In genomic region chr11:5500903-5501741, GRCm38 (mm10) we compare ENCODE assay signal across 23 mouse cellular contexts. TPM values are rescaled to one million over a fixed set of nuclear protein-coding genes. Genes with fewer than 3 reads are reported as not detected.
DNase-seq lines count a peak whose midpoint lies in the region; ATAC-seq lines count a peak whose summit lies in the region.
"Had no signal": no experiment of that assay in that cellular context is flagged by ENCODE, and none has a peak within 500 bp of the region (broad histone marks: within the 10 kb centered on the region; RNA-seq: fewer than 3 reads in every experiment).

No protein-coding gene starts in this region.

- H3K36me3 ChIP-seq in midbrain, embryonic 11.5 days (ENCODE audit: control insufficient read depth, insufficient read depth, low read length), result no peaks in the 10 kb centered on the region
- H3K36me3 ChIP-seq in midbrain, embryonic 16.5 days (ENCODE audit: control insufficient read depth, insufficient read depth, low read length), result no peaks in the 10 kb centered on the region
- H3K36me3 ChIP-seq in kidney, embryonic 15.5 days, result no peaks in the 10 kb centered on the region
- H3K36me3 ChIP-seq: embryonic facial prominence, embryonic 10.5 days; hindbrain, embryonic 10.5 days had no signal

- no peak overlapping the region for H3K27ac ChIP-seq in midbrain, embryonic 11.5 days (ENCODE audit: low read depth, low read length)
- H3K27ac ChIP-seq in midbrain, embryonic 16.5 days (ENCODE audit: low read length), result no peak overlapping the region
- H3K27ac ChIP-seq in kidney, embryonic 15.5 days, result no peak overlapping the region
- H3K27ac ChIP-seq: embryonic facial prominence, embryonic 10.5 days; hindbrain, embryonic 10.5 days; hindbrain, postnatal 0 days; kidney, postnatal 0 days; layer of hippocampus, adult 2 months; liver, embryonic 14.5 days had no signal

- no peaks in the 10 kb centered on the region for H3K4me1 ChIP-seq in midbrain, embryonic 11.5 days (ENCODE audit: control insufficient read depth, insufficient read depth, low read length)
- no peaks in the 10 kb centered on the region for H3K4me1 ChIP-seq in midbrain, embryonic 16.5 days (ENCODE audit: control insufficient read depth, insufficient read depth, low read length)
- peaks cover 19% of the 10 kb centered on the region for H3K4me1 ChIP-seq in kidney, embryonic 15.5 days

- WGBS in midbrain, embryonic 11.5 days, result 78% methylated on average over 13 of the region's 13 CpGs
- WGBS in midbrain, embryonic 16.5 days, result 82% methylated on average over 13 of the region's 13 CpGs
- WGBS in kidney, embryonic 15.5 days, result 76% methylated on average over 13 of the region's 13 CpGs

- ATAC-seq in midbrain, embryonic 11.5 days (ENCODE audit: low FRiP score), result no peak
- no peak for ATAC-seq in midbrain, embryonic 16.5 days
- ATAC-seq in kidney, embryonic 15.5 days (replicated peaks; ENCODE audit: low FRiP score), result no peak
- ATAC-seq: CD4-positive, CD25-positive, alpha-beta regulatory T cell, adult 4 months; hindbrain, postnatal 0 days; intestine, postnatal 0 days had no signal

- no peaks in the 10 kb centered on the region for H3K27me3 ChIP-seq in midbrain, embryonic 11.5 days (ENCODE audit: control insufficient read depth, insufficient read depth, low read length)
- no peaks in the 10 kb centered on the region for H3K27me3 ChIP-seq in midbrain, embryonic 16.5 days (ENCODE audit: control insufficient read depth, insufficient read depth, low read depth, low read length)
- H3K27me3 ChIP-seq in kidney, embryonic 15.5 days, result no peaks in the 10 kb centered on the region

- H3K9ac ChIP-seq in midbrain, embryonic 11.5 days (ENCODE audit: low read length), result no peak overlapping the region
- H3K9ac ChIP-seq in midbrain, embryonic 16.5 days (ENCODE audit: low read depth, low read length), result no peak overlapping the region
- H3K9ac ChIP-seq in kidney, embryonic 15.5 days, result no peak overlapping the region
- H3K9ac ChIP-seq: liver, embryonic 14.5 days had no signal

- no peaks in the 10 kb centered on the region for H3K9me3 ChIP-seq in midbrain, embryonic 11.5 days (ENCODE audit: control insufficient read depth, low read length)
- no peaks in the 10 kb centered on the region for H3K9me3 ChIP-seq in midbrain, embryonic 16.5 days (replicated peaks; ENCODE audit: control insufficient read depth, low read length, poor library complexity, severe bottlenecking)
- no peaks in the 10 kb centered on the region for H3K9me3 ChIP-seq in kidney, embryonic 15.5 days (replicated peaks)
- H3K9me3 ChIP-seq: embryonic facial prominence, embryonic 10.5 days; hindbrain, embryonic 10.5 days had no signal

- DNase-seq in heart, adult 11 months, result peak; percentile 76
- DNase-seq in heart, adult 18-20 months, result no peak
- peak; percentile 31 for DNase-seq in midbrain, embryonic 11.5 days (ENCODE audit: low spot score, missing footprints)
- peak; percentile 54 to 70 for DNase-seq in thymus, adult 18-20 months
- DNase-seq in thymus, postnatal 4 days, result peak; percentile 61
- no peak for DNase-seq in adrenal gland, adult (ENCODE audit: inconsistent age in 2 of 2, low spot score in 1 of 2)
- DNase-seq: adrenal gland, postnatal 36 days; cerebellum, adult 8-10 months; left cerebral cortex, postnatal 4 days; lung, postnatal 10 days; midbrain, embryonic 14.5 days; right cerebral cortex, postnatal 14 days had no signal

- no peak overlapping the region for H3K4me3 ChIP-seq in midbrain, embryonic 11.5 days (ENCODE audit: low read depth, low read length)
- H3K4me3 ChIP-seq in midbrain, embryonic 16.5 days (ENCODE audit: low read depth, low read length), result no peak overlapping the region
- no peak overlapping the region for H3K4me3 ChIP-seq in kidney, embryonic 15.5 days (replicated peaks)
- H3K4me3 ChIP-seq: embryonic facial prominence, embryonic 10.5 days; hindbrain, embryonic 10.5 days; layer of hippocampus, adult 2 months; myocyte had no signal

- H3K4me2 ChIP-seq in midbrain, embryonic 11.5 days, result no peak overlapping the region
- H3K4me2 ChIP-seq in midbrain, embryonic 16.5 days (ENCODE audit: low read length), result no peak overlapping the region
- no peak overlapping the region for H3K4me2 ChIP-seq in kidney, embryonic 15.5 days

RNA-seq across cellular contexts. Expression of gene Xbp1, which starts 19.3 kb away (rescaled TPM):
- 10 to 100 TPM; 68.6 to 69.9 TPM for total RNA-seq in heart, adult 18-20 months (2021)
- polyA plus RNA-seq in midbrain, embryonic 11.5 days (2014; fragmentation: Nextera tagmentation; extraction: Ambion mirVana), result 126 and 133 TPM in 2 replicates
- 145 and 156 TPM in 2 replicates for polyA plus RNA-seq in midbrain, embryonic 16.5 days (2015; fragmentation: Nextera tagmentation; extraction: Ambion mirVana)
- polyA plus RNA-seq in kidney, embryonic 15.5 days (2015; fragmentation: Nextera tagmentation; extraction: Ambion mirVana), result 189 and 200 TPM in 2 replicates

RNA-seq across cellular contexts. Expression of gene Ccdc117, which starts 40.9 kb away (rescaled TPM):
- total RNA-seq in heart, adult 18-20 months (2021), result 10 to 100 TPM; 32.0 to 35.2 TPM
- polyA plus RNA-seq in midbrain, embryonic 11.5 days (2014; fragmentation: Nextera tagmentation; extraction: Ambion mirVana), result 26.2 and 27.4 TPM in 2 replicates
- 9.9 and 10.6 TPM in 2 replicates for polyA plus RNA-seq in midbrain, embryonic 16.5 days (2015; fragmentation: Nextera tagmentation; extraction: Ambion mirVana)
- polyA plus RNA-seq in kidney, embryonic 15.5 days (2015; fragmentation: Nextera tagmentation; extraction: Ambion mirVana), result 18.8 and 19.7 TPM in 2 replicates

RNA-seq across cellular contexts. Expression of gene Znrf3, which starts 56.5 kb away (rescaled TPM):
- total RNA-seq in heart, adult 18-20 months (2021), result 1 to 10 TPM; 7.3 to 7.5 TPM
- 10.4 and 10.8 TPM in 2 replicates for polyA plus RNA-seq in midbrain, embryonic 11.5 days (2014; fragmentation: Nextera tagmentation; extraction: Ambion mirVana)
- polyA plus RNA-seq in midbrain, embryonic 16.5 days (2015; fragmentation: Nextera tagmentation; extraction: Ambion mirVana), result 7.7 and 9.0 TPM in 2 replicates
- polyA plus RNA-seq in kidney, embryonic 15.5 days (2015; fragmentation: Nextera tagmentation; extraction: Ambion mirVana), result 17.5 and 18.2 TPM in 2 replicates

Comparison
In these comparisons a context has a peak if more than half of its experiments do, and no peak if none do; other contexts are left out.
1. DNase-seq: peak in heart, adult 11 months (single experiment), midbrain, embryonic 11.5 days (single experiment), thymus, adult 18-20 months (2 of 2) and thymus, postnatal 4 days (single experiment); none in heart, adult 18-20 months (0 of 2) and adrenal gland, adult (0 of 2).